Mouse (Mus musculus): Measurements from ENCODE around the gene Aqp3.

DNA sequence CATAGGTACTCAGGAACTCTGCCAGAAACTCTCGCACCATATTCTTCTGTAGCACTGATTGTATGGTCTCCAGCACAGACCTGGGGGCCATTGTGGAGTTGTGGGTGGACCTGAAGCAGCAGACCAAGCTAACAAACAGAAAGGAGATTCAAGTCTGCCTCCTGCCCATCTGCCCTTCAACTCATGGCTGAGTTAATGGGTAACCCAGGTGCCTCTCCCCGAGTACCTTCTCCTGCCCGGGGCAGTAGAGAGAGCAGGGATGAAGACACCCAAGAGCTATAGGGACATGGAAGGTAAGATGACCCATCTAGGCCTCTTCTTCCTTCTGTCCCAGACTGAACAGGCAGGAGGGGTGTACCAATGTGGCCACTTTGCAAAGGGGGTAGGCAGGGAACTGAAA, 52.7 kb downstream of the Aqp3 start:
- TF ChIP-seq CTCF (IDR thresholded peaks at IDR 0.05; ENCODE audit: low read depth, low read length) (no peak), POLR2A (IDR thresholded peaks at IDR 0.05; ENCODE audit: extremely low read depth, insufficient read depth, low read length) (no peak)

All from liver, adult 2 months (tissue).